Mouse (Mus musculus) cerebellum, adult (tissue): Measurements from ENCODE around the gene Cbx3.
A peak's percentile ranks its signal among the peaks of the same experiment; 100 is the strongest.

ENCODE experiments used
- ATAC-seq: cut with Nextera tagmentation; 2 replicates; pipeline ENCODE4 v1.9.2; 2017; ENCODE audit warnings: mild to moderate bottlenecking, moderate library complexity, mixed read lengths; ENCODE audit not compliant: insufficient number of reproducible peaks, low FRiP score, low TSS enrichment

Gene Cbx3

DNA sequence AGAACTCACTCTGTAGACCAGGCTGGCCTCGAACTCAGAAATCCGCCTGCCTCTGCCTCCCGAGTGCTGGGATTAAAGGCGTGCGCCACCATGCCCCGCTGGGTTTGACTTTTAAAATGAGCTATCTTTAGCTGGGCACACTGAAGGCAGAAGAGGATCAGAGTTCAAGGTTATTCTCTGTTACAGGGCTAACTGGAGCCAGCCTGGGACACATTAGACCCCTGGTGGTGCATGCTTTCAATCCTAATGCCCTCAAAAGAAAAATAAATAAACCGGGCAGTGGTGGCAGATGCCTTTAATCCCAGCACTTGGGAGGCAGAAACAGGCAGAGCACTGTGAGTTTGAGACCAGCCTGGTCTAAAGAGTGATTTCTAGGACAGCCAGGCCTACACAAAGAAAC is 44.7 kb downstream of the Cbx3 start:
- ATAC-seq, result no peak

DNA sequence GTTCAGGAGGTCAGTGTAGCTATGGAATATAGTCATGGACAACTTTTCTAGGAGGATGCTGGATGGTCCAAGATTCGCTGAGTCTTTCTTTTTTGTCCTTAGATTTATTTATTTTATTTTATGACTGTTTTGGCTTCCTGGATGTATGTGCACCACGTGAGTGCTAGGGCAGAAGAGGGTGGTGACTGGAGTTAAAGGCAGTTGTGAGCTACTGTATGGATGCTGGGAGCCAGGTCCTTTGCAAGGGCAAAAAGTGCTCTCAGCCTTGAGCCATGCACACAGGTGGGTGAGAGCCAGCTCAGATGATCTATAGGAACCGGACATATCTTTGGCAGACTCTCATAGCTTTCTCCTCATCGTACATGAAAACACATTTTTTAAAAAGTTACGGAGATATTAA is 53.1 kb downstream of the Cbx3 start:
- no peak for ATAC-seq

DNA sequence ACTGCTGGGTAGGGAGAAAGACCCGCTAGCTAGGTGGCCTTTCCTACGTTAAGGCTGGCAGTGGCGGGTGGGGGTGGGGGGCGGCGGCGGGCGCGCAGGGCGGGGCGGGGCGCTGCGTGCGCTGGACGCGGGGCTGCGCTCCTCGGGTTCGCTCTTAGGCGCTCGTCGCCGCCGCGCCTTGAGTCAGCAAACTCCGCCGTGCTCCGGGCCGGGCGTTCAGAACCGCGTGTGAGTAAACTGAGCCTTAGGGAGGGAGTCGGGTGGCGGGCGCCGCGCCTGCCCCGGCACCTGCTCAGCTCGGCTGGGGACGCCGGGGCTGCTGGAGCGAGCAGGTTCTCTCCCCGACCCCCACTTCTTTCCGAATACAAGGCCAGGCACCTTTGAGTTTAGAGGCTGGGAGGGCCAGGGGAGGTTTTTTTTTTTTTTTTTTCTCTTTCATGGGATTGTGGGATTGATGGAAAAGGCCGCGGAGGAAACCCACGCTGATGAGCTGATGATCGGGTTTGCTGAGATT is 53.7 kb downstream of the Cbx3 start, which contains the start of gene Snx10:
Gene Snx10 (plus strand): TSS at position 95 of the 514 bp plus-strand sequence.
- ATAC-seq, result peak; percentile 67; the same call in 1 of the 2 replicates

DNA sequence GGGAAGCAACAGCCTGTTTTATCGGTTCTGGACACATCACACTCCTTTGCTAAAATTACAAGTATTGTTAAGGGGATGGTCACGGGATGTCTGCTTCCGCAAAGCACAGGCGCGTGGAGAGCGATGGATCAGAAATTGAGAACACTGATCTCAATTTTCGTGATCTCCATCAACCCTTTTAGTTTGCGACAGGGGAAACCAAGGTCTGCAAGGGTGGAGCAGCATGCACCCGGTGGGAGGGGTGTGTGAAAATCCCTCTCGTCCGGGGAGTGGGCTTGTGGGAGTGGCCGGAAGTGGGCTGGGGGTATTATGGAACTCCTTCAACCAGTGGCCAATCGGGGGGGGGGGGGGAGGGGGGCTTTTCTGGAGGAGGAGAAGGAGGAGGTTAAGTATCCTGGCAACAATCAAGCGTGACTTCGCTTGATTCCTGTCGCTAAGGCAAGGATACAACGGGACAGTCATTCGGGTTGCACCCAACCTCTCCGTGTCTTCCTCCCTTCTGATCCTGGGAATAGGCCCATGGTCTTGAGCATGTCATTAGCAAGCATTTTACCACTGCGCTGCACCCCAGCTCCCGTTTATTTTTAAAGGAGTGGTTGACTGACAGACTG is 54.3 kb downstream of the Cbx3 start:
- peak; percentile 50; the same call in 1 of the 2 replicates for ATAC-seq

DNA sequence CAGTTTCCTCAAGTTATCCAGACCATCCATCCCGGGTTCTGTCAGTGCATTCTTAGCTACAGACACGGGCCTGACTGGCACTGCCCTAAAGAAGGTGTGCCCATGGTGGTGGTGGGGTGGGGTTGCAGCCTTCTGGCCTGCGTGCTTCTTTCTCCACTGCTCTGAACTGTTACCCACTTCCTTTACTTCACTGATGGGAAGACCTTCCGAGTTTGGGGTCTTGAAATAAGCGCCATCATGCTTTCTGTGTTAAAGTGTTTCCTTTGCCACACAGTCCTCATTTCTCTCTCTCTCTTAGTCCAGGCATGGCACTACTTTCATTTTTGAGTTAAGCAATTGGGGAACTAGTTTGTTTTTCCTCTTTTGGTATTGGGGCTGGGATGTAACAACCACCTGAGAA is 54.8 kb downstream of the Cbx3 start:
- ATAC-seq, result 0 out of 2 replicates have a peak, but pooled peaks have one; percentile 28

DNA sequence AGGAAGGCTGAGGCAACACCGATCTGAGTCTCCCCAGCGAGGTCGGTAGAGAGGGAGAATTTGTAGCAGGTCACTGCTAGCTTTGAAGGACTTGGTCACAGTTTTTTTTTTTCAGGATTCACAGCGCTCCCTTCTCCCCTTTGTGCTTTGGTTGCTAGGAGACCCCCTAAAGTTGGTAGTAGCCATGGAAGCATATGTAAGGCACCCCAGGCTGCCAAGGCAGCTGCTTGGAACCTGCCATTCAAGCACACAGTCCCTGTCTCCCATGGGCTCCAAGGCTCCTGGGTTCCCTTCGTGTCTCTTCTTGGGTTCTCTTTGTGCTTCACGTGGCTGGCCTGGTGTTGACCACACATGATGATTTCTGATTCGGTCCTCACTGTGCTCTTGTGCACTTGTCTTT is 59.3 kb downstream of the Cbx3 start:
- ATAC-seq, result no peak
